Mouse (Mus musculus) fat pad, adult 2 months (tissue): ENCODE results near the gene Prkag1.

Experiments
- DNase-seq: peaks from one replicate; pipeline ENCODE4 v3.0.0-alpha.2; 2011; ENCODE audit warnings: low read depth, low spot score; ENCODE audit errors: extremely low read depth

The Prkag1 gene

GRCm38 (mm10) chr15:98830736-98831683 is at the start of gene Prkag1:
Prkag1 (minus strand) TSS chr15:98831521.
- DNase-seq: peak; percentile 19

GRCm38 (mm10) chr15:98877331-98877730 is 46.0 kb upstream of the Prkag1 start:
- no peak for DNase-seq

- peak; percentile 54 for DNase-seq
Observed at GRCm38 (mm10) chr15:98871916-98872888, 40.9 kb upstream of the Prkag1 start.

GRCm38 (mm10) chr15:98871070-98871915 is 40.0 kb upstream of the Prkag1 start, which contains the start of gene Kmt2d:
Kmt2d (minus strand) TSS chr15:98871204.
- no peak for DNase-seq

- no peak for DNase-seq
Observed at GRCm38 (mm10) chr15:98870179-98871069, 39.1 kb upstream of the Prkag1 start.

GRCm38 (mm10) chr15:98869342-98870178 is 38.2 kb upstream of the Prkag1 start:
- DNase-seq: no peak

GRCm38 (mm10) chr15:98868346-98869063 is 37.2 kb upstream of the Prkag1 start:
- DNase-seq: no peak

GRCm38 (mm10) chr15:98867321-98867720 is 36.0 kb upstream of the Prkag1 start:
- no peak for DNase-seq

GRCm38 (mm10) chr15:98866501-98866900 is 35.2 kb upstream of the Prkag1 start:
- DNase-seq: no peak

- no peak for DNase-seq
Observed at GRCm38 (mm10) chr15:98865771-98866170, 34.5 kb upstream of the Prkag1 start.

- no peak for DNase-seq
Observed at GRCm38 (mm10) chr15:98864951-98865350, 33.6 kb upstream of the Prkag1 start.

- no peak for DNase-seq
Observed at GRCm38 (mm10) chr15:98863451-98863958, 32.2 kb upstream of the Prkag1 start.

GRCm38 (mm10) chr15:98861701-98862410 is 30.5 kb upstream of the Prkag1 start:
- no peak for DNase-seq

GRCm38 (mm10) chr15:98860921-98861320 is 29.6 kb upstream of the Prkag1 start:
- no peak for DNase-seq

- DNase-seq: no peak
Observed at GRCm38 (mm10) chr15:98859319-98860043, 28.2 kb upstream of the Prkag1 start.

- DNase-seq: no peak
Observed at GRCm38 (mm10) chr15:98854214-98854613, 22.9 kb upstream of the Prkag1 start.
